Mouse (Mus musculus): Measurements from ENCODE around the gene Pih1d1. TPM values are rescaled to one million over a fixed set of nuclear protein-coding genes. Genes with fewer than 3 reads are reported as not detected.
A peak's percentile ranks its signal among the peaks of the same experiment; 100 is the strongest.

The Pih1d1 gene
- polyA plus RNA-seq, 1 experiment from 2014 or later, result 90.2 TPM

- no peak for ATAC-seq (ENCODE audit: low FRiP score, low read depth)
- Histone ChIP-seq H3K4me3 (no peak overlapping the region), H3K4me2 (replicated peaks) (no peak overlapping the region), H3K27me3 (replicated peaks) (peaks cover 35% of the 10 kb centered on the region), H3K36me3 (no peaks in the 10 kb centered on the region), H3K4me1 (peaks cover 7% of the 10 kb centered on the region), H3K9me3 (no peaks in the 10 kb centered on the region), H3K27ac (no peak overlapping the region), H3K9ac (no peak overlapping the region)
- WGBS, result 80% methylated on average over 2 of the region's 2 CpGs
Measured at GRCm38 (mm10) chr7:45191161-45191560, 37.1 kb downstream of the Pih1d1 start.

DNA sequence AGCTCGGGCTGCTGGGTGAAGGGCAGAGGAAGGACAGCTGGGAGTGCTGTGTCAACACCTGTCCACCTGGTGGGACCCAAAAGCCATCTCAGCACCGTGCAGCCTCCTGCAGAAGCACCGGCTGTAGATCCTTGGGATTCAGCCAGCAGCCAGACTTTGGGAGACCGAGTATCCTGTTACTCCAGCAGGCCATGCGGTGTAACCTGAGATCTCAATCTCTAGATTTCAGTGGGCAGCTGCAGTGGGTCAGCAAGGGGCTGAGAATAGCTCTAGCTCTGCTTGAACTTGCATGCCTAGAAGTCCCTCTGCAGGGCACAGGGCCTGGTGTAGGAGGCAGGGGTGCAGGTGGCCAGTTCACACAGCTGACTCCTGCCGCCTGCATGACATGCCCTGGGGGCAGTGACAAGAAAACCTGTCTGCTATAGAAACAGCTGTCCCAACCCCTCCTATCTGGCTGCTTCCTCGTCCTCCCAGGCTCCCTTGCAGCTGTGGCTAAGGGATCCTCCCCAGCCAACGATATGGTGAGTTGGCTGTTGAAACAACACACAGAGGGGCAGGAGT lies 37.8 kb downstream of the Pih1d1 start:
- 21% methylated on average over 8 of the region's 8 CpGs for WGBS
- ATAC-seq (ENCODE audit: low FRiP score, low read depth), result no peak
- no peak overlapping the region for H3K9ac ChIP-seq

GRCm38 (mm10) chr7:45192585-45193310 lies 38.6 kb downstream of the Pih1d1 start:
- 85% methylated on average over 7 of the region's 7 CpGs for WGBS

More for the DNA sequence above, 37.8 kb downstream of the Pih1d1 start:
- no peaks in the 10 kb centered on the region for H3K36me3 ChIP-seq
- H3K4me1 ChIP-seq, result peaks cover 7% of the 10 kb centered on the region
- H3K4me3 ChIP-seq, result no peak overlapping the region
- H3K4me2 ChIP-seq (replicated peaks), result no peak overlapping the region
- H3K27ac ChIP-seq, result no peak overlapping the region
- no peaks in the 10 kb centered on the region for H3K9me3 ChIP-seq
- peaks cover 31% of the 10 kb centered on the region for H3K27me3 ChIP-seq (replicated peaks)

GRCm38 (mm10) chr7:45193406-45193805 lies 39.3 kb downstream of the Pih1d1 start:
- H3K9ac ChIP-seq, result 0 out of 2 replicates have a peak overlapping the region, but pooled peaks have one; percentile 18
- no peak overlapping the region for H3K27ac ChIP-seq

More at GRCm38 (mm10) chr7:45192585-45193310, 38.6 kb downstream of the Pih1d1 start:
- Histone ChIP-seq H3K9me3 (no peaks in the 10 kb centered on the region), H3K27me3 (replicated peaks) (peaks cover 28% of the 10 kb centered on the region), H3K27ac (no peak overlapping the region), H3K4me1 (peaks cover 7% of the 10 kb centered on the region), H3K9ac (no peak overlapping the region), H3K4me3 (no peak overlapping the region), H3K4me2 (replicated peaks) (no peak overlapping the region), H3K36me3 (no peaks in the 10 kb centered on the region)
- no peak for ATAC-seq (ENCODE audit: low FRiP score, low read depth)

GRCm38 (mm10) chr7:45193871-45194785 lies 40.0 kb downstream of the Pih1d1 start:
- WGBS, result 76% methylated on average over 17 of the region's 17 CpGs
- H3K4me1 ChIP-seq, result peaks cover 7% of the 10 kb centered on the region
- no peak overlapping the region for H3K9ac ChIP-seq
- H3K4me3 ChIP-seq, result no peak overlapping the region
- H3K27ac ChIP-seq, result no peak overlapping the region
- no peak for ATAC-seq (ENCODE audit: low FRiP score, low read depth)
- H3K27me3 ChIP-seq (replicated peaks), result peaks cover 18% of the 10 kb centered on the region; the same call in 1 of the 2 replicates
- H3K4me2 ChIP-seq (replicated peaks), result no peak overlapping the region
- no peaks in the 10 kb centered on the region for H3K9me3 ChIP-seq
- H3K36me3 ChIP-seq, result no peaks in the 10 kb centered on the region

More at GRCm38 (mm10) chr7:45193406-45193805, 39.3 kb downstream of the Pih1d1 start:
- WGBS, result 72% methylated on average over 5 of the region's 5 CpGs
- H3K9me3 ChIP-seq, result no peaks in the 10 kb centered on the region
- no peaks in the 10 kb centered on the region for H3K36me3 ChIP-seq
- H3K4me3 ChIP-seq, result no peak overlapping the region
- ATAC-seq (ENCODE audit: low FRiP score, low read depth), result no peak
- H3K27me3 ChIP-seq (replicated peaks), result peaks cover 23% of the 10 kb centered on the region; the same call in 1 of the 2 replicates
- peaks cover 7% of the 10 kb centered on the region for H3K4me1 ChIP-seq
- no peak overlapping the region for H3K4me2 ChIP-seq (replicated peaks)

GRCm38 (mm10) chr7:45195341-45196175 lies 41.5 kb downstream of the Pih1d1 start:
- no peak overlapping the region for H3K4me3 ChIP-seq
- peaks cover 7% of the 10 kb centered on the region for H3K4me1 ChIP-seq
- H3K27me3 ChIP-seq (replicated peaks), result peaks cover 14% of the 10 kb centered on the region; the same call in 1 of the 2 replicates
- H3K9ac ChIP-seq, result no peak overlapping the region
- no peaks in the 10 kb centered on the region for H3K9me3 ChIP-seq
- H3K4me2 ChIP-seq (replicated peaks), result no peak overlapping the region
- no peak for ATAC-seq (ENCODE audit: low FRiP score, low read depth)
- no peak overlapping the region for H3K27ac ChIP-seq
- 60% methylated on average over 13 of the region's 13 CpGs for WGBS
- H3K36me3 ChIP-seq, result no peaks in the 10 kb centered on the region

GRCm38 (mm10) chr7:45196176-45196535 lies 42.1 kb downstream of the Pih1d1 start:
- no peaks in the 10 kb centered on the region for H3K36me3 ChIP-seq
- H3K4me1 ChIP-seq, result peaks cover 7% of the 10 kb centered on the region
- H3K4me3 ChIP-seq, result no peak overlapping the region
- H3K9me3 ChIP-seq, result no peaks in the 10 kb centered on the region
- H3K4me2 ChIP-seq (replicated peaks), result no peak overlapping the region
- ATAC-seq (ENCODE audit: low FRiP score, low read depth), result no peak
- H3K27me3 ChIP-seq (replicated peaks), result peaks cover 14% of the 10 kb centered on the region; the same call in 1 of the 2 replicates
- 90% methylated on average over 4 of the region's 4 CpGs for WGBS
- no peak overlapping the region for H3K27ac ChIP-seq
- no peak overlapping the region for H3K9ac ChIP-seq

- peaks cover 2% of the 10 kb centered on the region for H3K4me1 ChIP-seq
- WGBS, result 71% methylated on average over 5 of the region's 5 CpGs
- no peak overlapping the region for H3K27ac ChIP-seq
- H3K9me3 ChIP-seq, result no peaks in the 10 kb centered on the region
- H3K4me2 ChIP-seq (replicated peaks), result no peak overlapping the region
- peaks cover 14% of the 10 kb centered on the region; the same call in 1 of the 2 replicates for H3K27me3 ChIP-seq (replicated peaks)
- no peak overlapping the region for H3K4me3 ChIP-seq
- no peaks in the 10 kb centered on the region for H3K36me3 ChIP-seq
- H3K9ac ChIP-seq, result no peak overlapping the region
- no peak for ATAC-seq (ENCODE audit: low FRiP score, low read depth)
Measured at GRCm38 (mm10) chr7:45196994-45197393, 42.9 kb downstream of the Pih1d1 start.

- 9% methylated on average over 5 of the region's 5 CpGs for WGBS
- H3K9ac ChIP-seq, result 0 out of 2 replicates have a peak overlapping the region, but pooled peaks have one; percentile 8
- H3K4me1 ChIP-seq, result no peaks in the 10 kb centered on the region
- no peaks in the 10 kb centered on the region for H3K9me3 ChIP-seq
- peaks cover 14% of the 10 kb centered on the region; the same call in 1 of the 2 replicates for H3K27me3 ChIP-seq (replicated peaks)
- no peak overlapping the region for H3K27ac ChIP-seq
- H3K36me3 ChIP-seq, result no peaks in the 10 kb centered on the region
- no peak overlapping the region for H3K4me2 ChIP-seq (replicated peaks)
- no peak overlapping the region for H3K4me3 ChIP-seq
- ATAC-seq (ENCODE audit: low FRiP score, low read depth), result 0 out of 2 replicates have a peak, but pooled peaks have one; percentile 41
Measured at GRCm38 (mm10) chr7:45198435-45198834, 44.3 kb downstream of the Pih1d1 start.

- Histone ChIP-seq H3K36me3 (no peaks in the 10 kb centered on the region), H3K27ac (no peak overlapping the region), H3K9ac (0 out of 2 replicates have a peak overlapping the region, but pooled peaks have one; percentile 13), H3K27me3 (replicated peaks) (peaks cover 12% of the 10 kb centered on the region; the same call in 1 of the 2 replicates), H3K4me3 (no peak overlapping the region), H3K9me3 (no peaks in the 10 kb centered on the region), H3K4me1 (no peaks in the 10 kb centered on the region), H3K4me2 (replicated peaks) (no peak overlapping the region)
- no peak for ATAC-seq (ENCODE audit: low FRiP score, low read depth)
- 81% methylated on average over 11 of the region's 11 CpGs for WGBS
Measured at GRCm38 (mm10) chr7:45198961-45199360, 44.9 kb downstream of the Pih1d1 start.

GRCm38 (mm10) chr7:45202654-45203053 lies 48.6 kb downstream of the Pih1d1 start:
- Histone ChIP-seq H3K27me3 (replicated peaks) (no peaks in the 10 kb centered on the region; the same call in 1 of the 2 replicates), H3K9ac (no peak overlapping the region), H3K4me2 (replicated peaks) (no peak overlapping the region), H3K36me3 (no peaks in the 10 kb centered on the region), H3K9me3 (no peaks in the 10 kb centered on the region), H3K27ac (no peak overlapping the region), H3K4me3 (no peak overlapping the region), H3K4me1 (no peaks in the 10 kb centered on the region)
- WGBS, result 58% methylated on average over 10 of the region's 10 CpGs
- no peak for ATAC-seq (ENCODE audit: low FRiP score, low read depth)
